Mouse (Mus musculus) embryonic facial prominence, embryonic 14.5 days (tissue): ENCODE measurements at regions not wholly inside any gene's neighbourhood (a gene's known extent, or its start where the extent isn't known, plus 50 kb on each side); places are given as distances from the start of the nearest gene placed in this dataset.

Experiments
- ATAC-seq: fragments of 200-750 bp; cut with Nextera tagmentation; 2 replicates; pipeline ENCODE4 v1.8.0; 2017; ENCODE audit warnings: low read depth, moderate number of reproducible peaks, moderate TSS enrichment
- DNase-seq: peaks from one replicate; pipeline ENCODE4 v3.0.0-alpha.2; 2015; ENCODE audit warnings: low spot score
- H3K27ac ChIP-seq: fragments of 300-500 bp; sonication (generic); replicated peaks from 2 replicates; pipeline ENCODE4 v1.5.1; 2014; ENCODE audit warnings: low read depth, mild to moderate bottlenecking, low read length, moderate library complexity
- H3K27me3 ChIP-seq: fragments of 300-500 bp; sonication (generic); replicated peaks from 2 replicates; pipeline ENCODE4 v1.6.1; 2014; ENCODE audit warnings: low read length; ENCODE audit not compliant: control insufficient read depth, insufficient read depth
- H3K36me3 ChIP-seq: fragments of 300-500 bp; sonication (generic); 2 replicates; pipeline ENCODE4 v1.6.1; 2014; ENCODE audit warnings: low read length, mixed read lengths; ENCODE audit not compliant: control insufficient read depth, insufficient read depth
- H3K4me1 ChIP-seq: fragments of 300-500 bp; sonication (generic); 2 replicates; pipeline ENCODE4 v1.6.1; 2014; ENCODE audit warnings: antibody characterized with exemption, low read length; ENCODE audit not compliant: control insufficient read depth, insufficient read depth
- H3K4me2 ChIP-seq: fragments of 300-500 bp; sonication (generic); 2 replicates; pipeline ENCODE4 v1.6.1; 2014; ENCODE audit warnings: low read depth, mild to moderate bottlenecking, low read length, moderate library complexity, mixed read lengths
- H3K4me3 ChIP-seq: fragments of 300-500 bp; sonication (generic); 2 replicates; pipeline ENCODE4 v1.5.1; 2014; ENCODE audit warnings: low read depth, mild to moderate bottlenecking, low read length
- H3K9ac ChIP-seq: fragments of 300-500 bp; sonication (generic); 2 replicates; pipeline ENCODE4 v1.6.1; 2014; ENCODE audit warnings: low read depth, mild to moderate bottlenecking, low read length, moderate library complexity, mixed read lengths
- H3K9me3 ChIP-seq: fragments of 300-500 bp; sonication (generic); 2 replicates; pipeline ENCODE4 v1.6.1; 2016; ENCODE audit warnings: low read length; ENCODE audit not compliant: control insufficient read depth
- WGBS: fragments of 180-500 bp; shearing (Covaris S2); extraction: QIAGEN DNeasy Blood & Tissue Kit; methylation state at CpG from one replicate; pipeline ENCODE4 v1.1.7; 2014; 5-methylcytosine and 5-hydroxymethylcytosine counted together

DNA sequence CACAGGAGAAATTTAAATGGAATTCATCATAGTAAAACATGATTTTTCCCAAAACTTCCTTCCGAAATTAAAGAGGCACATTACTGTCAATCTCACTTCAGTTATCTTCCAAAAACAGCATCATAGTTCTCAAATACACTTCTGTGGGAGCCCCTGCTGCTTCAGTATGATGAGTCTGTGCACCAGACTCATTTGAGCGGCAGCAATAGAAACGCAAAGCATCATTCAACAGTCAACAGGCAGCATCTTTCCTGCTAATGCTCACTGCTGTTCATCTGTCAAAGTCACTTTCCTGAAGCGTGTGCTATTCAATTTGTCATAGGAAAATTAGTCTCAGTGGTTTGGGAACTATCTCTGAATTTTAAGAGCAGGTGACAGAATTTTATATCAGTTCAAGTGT, 542.1 kb downstream of the Nebl start:
- H3K4me3 ChIP-seq, result no peak overlapping the region
- H3K4me1 ChIP-seq, result no peaks in the 10 kb centered on the region
- 86% methylated on average over 4 of the region's 4 CpGs for WGBS
- ATAC-seq (no peak), DNase-seq (no peak)
- no peak overlapping the region for H3K9ac ChIP-seq
- no peaks in the 10 kb centered on the region for H3K36me3 ChIP-seq
- no peaks in the 10 kb centered on the region for H3K27me3 ChIP-seq
- no peaks in the 10 kb centered on the region for H3K9me3 ChIP-seq
- no peak overlapping the region for H3K27ac ChIP-seq
- no peak overlapping the region for H3K4me2 ChIP-seq

DNA sequence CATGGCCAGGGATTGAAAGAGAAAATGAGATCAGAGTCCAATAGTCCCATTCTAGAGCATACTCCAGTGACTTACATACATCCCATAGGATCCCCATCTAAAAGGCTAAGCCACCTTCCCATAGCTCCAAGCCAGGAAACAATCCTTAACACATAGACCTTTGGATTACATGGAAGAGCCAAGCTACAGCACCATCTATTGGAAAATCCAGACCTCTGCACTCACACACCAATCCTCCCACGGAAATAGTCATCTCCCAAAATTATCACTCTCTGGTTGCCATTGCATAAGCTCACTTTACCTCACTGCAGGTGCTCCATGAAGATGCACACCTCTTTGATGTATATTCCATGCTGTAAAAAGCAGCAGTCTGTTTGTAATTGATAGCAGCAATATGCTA, 543.4 kb downstream of the Nebl start:
- H3K27me3 ChIP-seq, result no peaks in the 10 kb centered on the region
- H3K9ac ChIP-seq, result no peak overlapping the region
- H3K4me1 ChIP-seq, result no peaks in the 10 kb centered on the region
- ATAC-seq, result no peak
- no peak overlapping the region for H3K4me3 ChIP-seq
- no peaks in the 10 kb centered on the region for H3K9me3 ChIP-seq
- 31% methylated on average over 1 of the region's 1 CpGs for WGBS
- DNase-seq, result no peak
- no peaks in the 10 kb centered on the region for H3K36me3 ChIP-seq
- H3K4me2 ChIP-seq, result no peak overlapping the region
- no peak overlapping the region for H3K27ac ChIP-seq

DNA sequence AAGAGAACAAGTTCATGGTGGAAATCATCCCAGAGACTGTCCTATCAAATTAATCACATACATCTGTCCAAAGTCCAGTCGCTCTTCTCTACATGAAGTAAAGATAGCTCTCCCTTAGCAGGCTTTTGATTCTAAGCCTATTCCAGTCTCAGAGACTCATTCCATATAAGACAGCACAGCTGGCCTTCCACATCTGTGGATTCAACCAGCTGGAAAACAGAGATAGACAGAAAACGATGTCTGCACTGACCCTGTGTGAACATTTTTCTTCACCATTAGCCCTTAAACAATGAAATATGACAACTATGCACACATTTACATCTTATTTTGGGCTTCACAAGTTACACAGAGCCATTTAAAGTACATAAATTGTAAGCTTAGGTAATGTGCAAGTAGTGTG, 547.6 kb downstream of the Nebl start:
- peak; percentile 40 for DNase-seq
- Histone ChIP-seq H3K9ac (no peak overlapping the region), H3K27me3 (no peaks in the 10 kb centered on the region), H3K4me1 (no peaks in the 10 kb centered on the region), H3K4me3 (no peak overlapping the region), H3K27ac (no peak overlapping the region), H3K36me3 (no peaks in the 10 kb centered on the region), H3K9me3 (no peaks in the 10 kb centered on the region), H3K4me2 (no peak overlapping the region)
- ATAC-seq, result peak; percentile 22; the same call in 1 of the 2 replicates
- 67% methylated on average over 2 of the region's 2 CpGs for WGBS

- no peak for ATAC-seq
- no peak for DNase-seq
- no peaks in the 10 kb centered on the region for H3K36me3 ChIP-seq
- 93% methylated on average over 2 of the region's 2 CpGs for WGBS
- no peaks in the 10 kb centered on the region for H3K9me3 ChIP-seq
- no peaks in the 10 kb centered on the region for H3K4me1 ChIP-seq
- H3K27ac ChIP-seq, result no peak overlapping the region
- H3K4me2 ChIP-seq, result no peak overlapping the region
- H3K9ac ChIP-seq, result no peak overlapping the region
- H3K27me3 ChIP-seq, result no peaks in the 10 kb centered on the region
- no peak overlapping the region for H3K4me3 ChIP-seq
Measured at GRCm38 (mm10) chr2:17181597-17181996, 549.7 kb downstream of the Nebl start.

GRCm38 (mm10) chr2:17168896-17169295, 562.4 kb downstream of the Nebl start:
- H3K9me3 ChIP-seq, result no peaks in the 10 kb centered on the region
- H3K4me2 ChIP-seq, result no peak overlapping the region
- WGBS, result 89% methylated on average over 6 of the region's 6 CpGs
- H3K27me3 ChIP-seq, result no peaks in the 10 kb centered on the region
- H3K36me3 ChIP-seq, result no peaks in the 10 kb centered on the region
- no peak overlapping the region for H3K9ac ChIP-seq
- ATAC-seq (no peak), DNase-seq (no peak)
- no peak overlapping the region for H3K27ac ChIP-seq
- no peaks in the 10 kb centered on the region for H3K4me1 ChIP-seq
- no peak overlapping the region for H3K4me3 ChIP-seq

GRCm38 (mm10) chr2:17165016-17165415, 566.2 kb downstream of the Nebl start:
- H3K4me1 ChIP-seq, result no peaks in the 10 kb centered on the region
- ATAC-seq (no peak), DNase-seq (no peak)
- WGBS, result 50% methylated on average over 2 of the region's 2 CpGs
- no peak overlapping the region for H3K9ac ChIP-seq
- no peak overlapping the region for H3K4me3 ChIP-seq
- no peak overlapping the region for H3K4me2 ChIP-seq
- H3K27me3 ChIP-seq, result no peaks in the 10 kb centered on the region
- H3K27ac ChIP-seq, result no peak overlapping the region
- H3K36me3 ChIP-seq, result no peaks in the 10 kb centered on the region
- H3K9me3 ChIP-seq, result no peaks in the 10 kb centered on the region

GRCm38 (mm10) chr2:17158463-17158862, 572.8 kb downstream of the Nebl start:
- H3K9me3 ChIP-seq, result no peaks in the 10 kb centered on the region
- no peak for DNase-seq
- H3K4me1 ChIP-seq, result no peaks in the 10 kb centered on the region
- no peaks in the 10 kb centered on the region for H3K36me3 ChIP-seq
- H3K9ac ChIP-seq, result no peak overlapping the region
- ATAC-seq, result no peak
- no peak overlapping the region for H3K4me2 ChIP-seq
- H3K27ac ChIP-seq, result no peak overlapping the region
- H3K4me3 ChIP-seq, result no peak overlapping the region
- no peaks in the 10 kb centered on the region for H3K27me3 ChIP-seq
- WGBS, result 70% methylated on average over 1 of the region's 1 CpGs

GRCm38 (mm10) chr2:17157336-17157735, 573.9 kb downstream of the Nebl start:
- ATAC-seq, result no peak
- Histone ChIP-seq H3K4me2 (no peak overlapping the region), H3K9ac (no peak overlapping the region), H3K4me1 (no peaks in the 10 kb centered on the region), H3K36me3 (no peaks in the 10 kb centered on the region), H3K9me3 (no peaks in the 10 kb centered on the region), H3K27me3 (no peaks in the 10 kb centered on the region), H3K4me3 (no peak overlapping the region), H3K27ac (no peak overlapping the region)
- DNase-seq, result no peak
- 93% methylated on average over 1 of the region's 1 CpGs for WGBS

DNA sequence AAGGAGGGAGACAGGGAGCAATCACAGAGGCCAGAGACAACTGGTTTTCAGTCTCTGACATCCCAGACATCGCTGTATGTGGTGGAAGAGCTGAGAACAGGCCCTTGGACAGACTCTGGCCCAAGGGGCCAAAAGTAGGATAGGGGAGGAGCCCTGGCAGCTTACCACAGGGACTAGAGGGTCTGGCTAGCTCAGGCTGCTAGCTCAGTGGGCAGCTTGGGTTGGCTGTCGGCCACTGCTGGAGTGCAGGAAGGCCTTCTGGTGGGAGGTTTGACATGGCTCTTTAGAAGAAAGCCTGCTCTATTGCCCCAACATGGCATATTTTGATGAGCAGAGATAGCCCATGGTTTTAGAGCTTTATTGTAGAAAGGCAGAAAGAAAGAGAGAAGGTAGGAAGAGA, 575.7 kb downstream of the Nebl start:
- no peak for ATAC-seq

More for the DNA sequence above, 575.7 kb downstream of the Nebl start:
- H3K4me3 ChIP-seq, result no peak overlapping the region
- H3K9me3 ChIP-seq, result no peaks in the 10 kb centered on the region
- no peak overlapping the region for H3K4me2 ChIP-seq
- no peak for DNase-seq
- H3K4me1 ChIP-seq, result no peaks in the 10 kb centered on the region
- 86% methylated on average over 2 of the region's 2 CpGs for WGBS
- H3K27me3 ChIP-seq, result no peaks in the 10 kb centered on the region
- no peak overlapping the region for H3K9ac ChIP-seq
- no peaks in the 10 kb centered on the region for H3K36me3 ChIP-seq
- no peak overlapping the region for H3K27ac ChIP-seq
